19 mouse cellular contexts compared by ENCODE assay signal in the genomic region with DNA sequence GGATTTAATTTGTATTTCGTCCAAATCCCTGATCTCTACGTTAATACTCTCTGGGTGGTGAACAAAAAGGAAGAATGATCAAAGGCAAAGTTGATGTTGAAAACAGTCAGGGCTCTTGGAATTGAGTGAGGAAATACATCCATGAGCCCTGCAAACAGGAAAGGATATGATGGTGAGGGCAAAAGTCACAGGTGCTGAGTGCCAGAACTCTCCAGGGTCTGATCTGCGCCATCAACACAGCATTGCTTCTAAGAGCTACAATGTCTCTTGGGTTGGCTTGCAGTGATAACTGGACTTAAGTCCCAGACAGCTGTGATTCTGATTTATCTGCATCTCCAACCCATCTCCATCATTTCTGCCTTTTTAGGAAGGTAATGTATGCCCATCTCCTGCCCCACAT. TPM values are rescaled to one million over a fixed set of nuclear protein-coding genes. Genes with fewer than 3 reads are reported as not detected.
"Had no signal": no experiment of that assay in that cellular context is flagged by ENCODE, and none has a peak within 500 bp of the region (broad histone marks: within the 10 kb centered on the region; RNA-seq: fewer than 3 reads in every experiment).

No protein-coding gene starts in this region.

- H3K36me3 ChIP-seq: neural tube, embryonic 13.5 days; neural tube, embryonic 15.5 days; stomach, embryonic 15.5 days had no signal

- H3K27ac ChIP-seq: neural tube, embryonic 13.5 days; neural tube, embryonic 15.5 days; stomach, embryonic 15.5 days; stomach, postnatal 0 days had no signal

- DNase-seq: retina, postnatal 1 day; right cerebral cortex, adult 18-20 months; right cerebral cortex, postnatal 14 days; right cerebral cortex, postnatal 25 days; right cerebral cortex, postnatal 4 days; spleen, adult 18-20 months; thymus, adult 18-20 months; thymus, adult 2 months; thymus, postnatal 14 days; thymus, postnatal 25 days; thymus, postnatal 36 days; thymus, postnatal 4 days had no signal

- H3K27me3 ChIP-seq: neural tube, embryonic 13.5 days; neural tube, embryonic 15.5 days; stomach, embryonic 15.5 days had no signal

- H3K4me1 ChIP-seq: neural tube, embryonic 13.5 days; neural tube, embryonic 15.5 days; stomach, embryonic 15.5 days had no signal

- H3K4me3 ChIP-seq: neural tube, embryonic 13.5 days; neural tube, embryonic 15.5 days; stomach, embryonic 15.5 days had no signal

- H3K9ac ChIP-seq: neural tube, embryonic 13.5 days; neural tube, embryonic 15.5 days; stomach, embryonic 15.5 days had no signal

RNA-seq across cellular contexts. Expression of a gene that starts 4.3 kb away (rescaled TPM):
- polyA plus RNA-seq: neural tube, embryonic 13.5 days; neural tube, embryonic 15.5 days; small intestine, adult 2 months; stomach, embryonic 14.5 days; testis, adult 2 months had no signal
